Mouse (Mus musculus): ENCODE measurements around the gene Bag1.

GRCm38 (mm10) chr4:40975678-40976077 lies 27.6 kb upstream of the Bag1 start:
- TF ChIP-seq POLR2A (IDR thresholded peaks at IDR 0.05; ENCODE audit: insufficient read depth, low read depth, low read length) (no peak), CTCF (IDR thresholded peaks at IDR 0.05) (no peak)
